Mouse (Mus musculus) thymus, adult 2 months (tissue): ENCODE data around the gene Olfr143. TPM values are rescaled to one million over a fixed set of nuclear protein-coding genes. Genes with fewer than 3 reads are reported as not detected.

Experiments
- DNase-seq: peaks from one replicate; pipeline ENCODE4 v3.0.0; 2021
- H3K27ac ChIP-seq: fragments of 200-500 bp; 2 replicates; pipeline ENCODE4 v1.5.1; 2012; ENCODE audit warnings: low read length, control low read depth; ENCODE audit not compliant: control insufficient read depth, insufficient read depth
- H3K27me3 ChIP-seq: fragments of 200-500 bp; 2 replicates; pipeline ENCODE4 v1.6.1; 2012; ENCODE audit warnings: mild to moderate bottlenecking, low read length, moderate library complexity, mixed read lengths; ENCODE audit not compliant: control insufficient read depth, insufficient read depth
- H3K36me3 ChIP-seq: fragments of 200-500 bp; 2 replicates; pipeline ENCODE4 v1.6.1; 2012; ENCODE audit warnings: mild to moderate bottlenecking, low read length, moderate library complexity; ENCODE audit not compliant: control insufficient read depth, insufficient read depth
- H3K4me1 ChIP-seq: fragments of 200-500 bp; replicated peaks from 2 replicates; pipeline ENCODE4 v1.6.1; 2012; ENCODE audit warnings: low read length; ENCODE audit not compliant: control insufficient read depth, insufficient read depth
- H3K4me3 ChIP-seq: fragments of 200-500 bp; 2 replicates; pipeline ENCODE4 v1.5.1; 2012; ENCODE audit warnings: mild to moderate bottlenecking, low read length, control low read depth, moderate library complexity; ENCODE audit not compliant: control insufficient read depth, insufficient read depth
- CTCF ChIP-seq: fragments of 200-500 bp; IDR thresholded peaks from 2 replicates; pipeline ENCODE4 v1.5.1; 2012; ENCODE audit warnings: mild to moderate bottlenecking, control low read depth, low read length, moderate library complexity, borderline replicate concordance; ENCODE audit not compliant: control insufficient read depth, poor library complexity, insufficient read depth; ENCODE audit errors: extremely low read depth
- POLR2A ChIP-seq: fragments of 200-500 bp; IDR thresholded peaks from 2 replicates; pipeline ENCODE4 v1.6.1; 2012; ENCODE audit warnings: mild to moderate bottlenecking, low read length, control low read depth, moderate library complexity; ENCODE audit not compliant: control insufficient read depth, poor library complexity, insufficient read depth; ENCODE audit errors: extremely low read depth
- WGBS: fragments of 180-500 bp; shearing (Covaris S2); methylation state at CpG from one replicate; pipeline ENCODE4 v1.1.7; 2018; 5-methylcytosine and 5-hydroxymethylcytosine counted together
- polyA plus RNA-seq: library from polyadenylated mRNA; depleted of rRNA; stranded (reverse); fragments of >200 nt; gene quantifications from 2 replicates; pipeline ENCODE4 v1.2.3, GENCODE M21; 2012; rRNA removed

Olfr143 gene
- polyA plus RNA-seq: not detected in 2 replicates

DNA sequence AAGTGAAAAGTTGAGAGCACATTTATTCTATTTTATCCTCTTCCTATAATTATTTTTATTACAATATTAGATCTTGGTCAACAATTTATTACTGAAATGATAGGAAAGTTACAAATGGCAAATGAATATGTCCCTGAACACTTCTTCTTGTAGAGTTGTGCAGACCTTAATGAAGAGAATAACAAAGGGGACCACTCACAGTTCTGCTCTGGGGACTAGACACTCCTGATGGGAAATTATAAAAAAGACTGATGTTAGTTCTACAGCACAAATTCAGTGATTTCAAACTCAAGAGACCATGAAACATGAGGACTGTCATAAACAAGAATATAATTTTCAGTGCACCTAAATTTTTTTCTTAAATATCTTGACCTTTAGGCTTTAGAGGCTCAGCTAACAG lies at the start of gene Olfr143:
Olfr143 (plus strand) TSS at position 301 of the 400 bp plus-strand sequence.
- H3K36me3 ChIP-seq: no peaks in the 10 kb centered on the region

DNA sequence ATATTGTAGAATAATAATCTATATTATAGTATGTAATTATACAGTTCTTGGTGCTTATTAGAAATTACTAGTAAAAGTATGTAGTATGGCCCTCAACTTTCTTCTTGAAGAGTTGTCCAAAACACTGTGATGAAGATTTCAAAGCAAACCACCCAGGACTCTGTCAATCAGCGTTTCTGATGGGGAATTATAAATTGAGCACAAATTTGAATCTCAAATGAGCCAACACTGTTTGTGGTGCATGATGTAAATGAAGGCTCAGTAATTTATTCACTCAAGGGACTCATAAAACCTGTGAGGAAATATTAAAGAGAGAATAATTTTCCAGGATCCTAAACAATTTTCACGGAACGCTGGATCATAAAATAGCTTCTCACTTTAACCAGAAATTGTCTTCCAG lies 44.5 kb upstream of the Olfr143 start, which contains the start of gene Olfr893:
Olfr893 (plus strand) TSS at position 301 of the 400 bp plus-strand sequence.
- no peak within 1 kb of the TSS for H3K27ac ChIP-seq
- 92% methylated on average over 3 of the region's 3 CpGs for WGBS
- no peaks in the 10 kb centered on the region for H3K27me3 ChIP-seq
- no peak for DNase-seq
- H3K36me3 ChIP-seq: no peaks in the 10 kb centered on the region
- no peak within 1 kb of the TSS for H3K4me3 ChIP-seq
- no peaks in the 10 kb centered on the region for H3K4me1 ChIP-seq
- TF ChIP-seq POLR2A: no peak
- TF ChIP-seq CTCF: no peak

More for the DNA sequence above, at the start of gene Olfr143:
- DNase-seq: no peak
- Histone ChIP-seq H3K4me3 (no peak within 1 kb of the TSS), H3K27ac (no peak within 1 kb of the TSS), H3K4me1 (no peaks in the 10 kb centered on the region), H3K27me3 (no peaks in the 10 kb centered on the region)
- TF ChIP-seq CTCF (no peak), POLR2A (no peak)

DNA sequence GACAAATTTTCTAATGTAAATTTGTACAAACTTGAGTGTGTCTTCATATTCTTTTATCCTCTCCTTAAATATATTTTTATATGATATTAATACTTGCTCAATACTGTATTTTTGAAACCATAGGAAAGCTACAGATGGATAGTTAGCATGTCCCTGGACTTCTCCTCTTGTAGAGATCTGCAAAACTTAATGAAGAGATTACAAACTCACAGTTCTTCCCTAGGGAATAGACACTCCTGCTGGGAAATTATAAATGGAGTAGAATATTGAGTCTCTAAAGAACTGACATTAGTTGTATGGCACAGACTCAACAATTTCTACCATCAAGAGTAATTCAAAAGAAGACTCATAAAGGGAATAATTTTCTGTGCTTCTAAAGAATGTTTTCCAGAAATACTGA lies 34.8 kb upstream of the Olfr143 start, which contains the start of gene Olfr894:
Olfr894 (plus strand) TSS at position 301 of the 400 bp plus-strand sequence.
- no peak for DNase-seq
- H3K4me1 ChIP-seq: no peaks in the 10 kb centered on the region
- no peak for TF ChIP-seq CTCF
- TF ChIP-seq POLR2A: no peak

DNA sequence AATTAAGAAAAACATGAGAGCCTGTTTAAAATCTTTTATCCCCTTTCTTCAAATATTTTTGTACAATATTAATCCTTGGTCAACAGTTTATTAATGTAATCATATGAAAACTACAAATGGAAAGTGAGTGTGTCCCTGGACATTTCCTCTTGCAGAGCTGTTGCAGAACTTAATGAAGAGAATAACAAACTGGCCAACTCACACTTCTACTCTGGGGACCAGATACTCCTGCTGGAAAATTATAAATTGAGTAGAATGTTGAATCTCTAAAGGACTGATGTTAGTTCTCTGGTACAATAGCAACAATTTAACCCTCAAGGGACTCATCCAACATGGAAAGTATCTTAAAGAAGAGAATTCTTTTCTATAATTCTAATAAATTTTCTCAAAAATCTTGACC lies 15.0 kb downstream of the Olfr143 start, which contains the start of gene Olfr895:
Olfr895 (plus strand) TSS at position 301 of the 400 bp plus-strand sequence.
- no peak for DNase-seq
- Histone ChIP-seq H3K27ac (no peak within 1 kb of the TSS), H3K36me3 (no peaks in the 10 kb centered on the region), H3K4me1 (no peaks in the 10 kb centered on the region), H3K4me3 (no peak within 1 kb of the TSS), H3K27me3 (no peaks in the 10 kb centered on the region)
- TF ChIP-seq CTCF: no peak
- TF ChIP-seq POLR2A: no peak

More for the DNA sequence above, 34.8 kb upstream of the Olfr143 start, which contains the start of gene Olfr894:
- Histone ChIP-seq H3K27ac (no peak within 1 kb of the TSS), H3K27me3 (no peaks in the 10 kb centered on the region), H3K4me3 (no peak within 1 kb of the TSS), H3K36me3 (no peaks in the 10 kb centered on the region)

DNA sequence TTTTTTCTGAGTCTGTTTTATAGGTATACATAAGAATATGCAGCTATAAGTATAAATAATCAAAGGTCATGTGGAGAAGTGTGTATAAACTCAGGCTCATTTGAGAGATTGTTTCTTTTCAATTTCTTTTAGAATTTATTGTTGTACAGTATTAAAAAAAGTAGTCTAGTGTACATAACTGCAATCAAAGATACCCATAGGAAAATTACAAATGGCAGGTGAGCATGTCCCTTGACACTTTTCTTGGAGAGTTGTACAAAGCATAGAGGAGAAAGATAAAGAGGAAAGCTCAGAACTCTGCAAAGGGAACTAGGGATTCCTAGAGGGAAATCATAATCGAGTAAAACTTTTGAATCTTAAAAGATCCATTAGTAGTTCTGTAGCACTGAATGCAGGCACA lies 38.2 kb downstream of the Olfr143 start, which contains the start of gene Olfr896-ps1:
Olfr896-ps1 (plus strand) TSS at position 301 of the 400 bp plus-strand sequence.
- no peak for TF ChIP-seq POLR2A
- TF ChIP-seq CTCF: no peak
- H3K27ac ChIP-seq: no peak within 1 kb of the TSS

More for the DNA sequence above, 38.2 kb downstream of the Olfr143 start, which contains the start of gene Olfr896-ps1:
- no peak for DNase-seq
- Histone ChIP-seq H3K27me3 (no peaks in the 10 kb centered on the region), H3K4me3 (no peak within 1 kb of the TSS), H3K4me1 (no peaks in the 10 kb centered on the region), H3K36me3 (no peaks in the 10 kb centered on the region)
- 93% methylated on average over 1 of the region's 1 CpGs for WGBS

Other genes starting within 250 kb of the Olfr143 start
- gene Olfr883, start 227.0 kb upstream of the Olfr143 start, polyA plus RNA-seq: not detected in 2 replicates
- gene Olfr884, start 206.2 kb upstream of the Olfr143 start, polyA plus RNA-seq: not detected in 2 replicates
- not detected in 2 replicates for gene Olfr885, start 191.5 kb upstream of the Olfr143 start, polyA plus RNA-seq
- not detected in 2 replicates for gene Olfr887, start 168.7 kb upstream of the Olfr143 start, polyA plus RNA-seq
- gene Olfr888, start 144.6 kb upstream of the Olfr143 start, polyA plus RNA-seq: not detected in 2 replicates
- not detected in 2 replicates for gene Olfr889, start 137.6 kb upstream of the Olfr143 start, polyA plus RNA-seq
- not detected in 2 replicates for gene Olfr890, start 110.3 kb upstream of the Olfr143 start, polyA plus RNA-seq
- not detected in 2 replicates for gene Olfr891, start 72.0 kb upstream of the Olfr143 start, polyA plus RNA-seq
- not detected in 2 replicates for gene Olfr893, start 44.4 kb upstream of the Olfr143 start, polyA plus RNA-seq
- gene Olfr894, start 34.7 kb upstream of the Olfr143 start, polyA plus RNA-seq: not detected in 2 replicates
- not detected in 2 replicates for gene Olfr895, start 15.1 kb downstream of the Olfr143 start, polyA plus RNA-seq
- not detected in 2 replicates for gene Olfr896-ps1, start 38.3 kb downstream of the Olfr143 start, polyA plus RNA-seq
- gene Olfr25, start 76.3 kb downstream of the Olfr143 start, polyA plus RNA-seq: not detected in 2 replicates
- not detected in 2 replicates for gene Olfr898, start 95.6 kb downstream of the Olfr143 start, polyA plus RNA-seq
- not detected in 2 replicates for gene Olfr250, start 114.1 kb downstream of the Olfr143 start, polyA plus RNA-seq
- gene Olfr251, start 124.3 kb downstream of the Olfr143 start, polyA plus RNA-seq: not detected in 2 replicates
- gene Olfr147, start 148.9 kb downstream of the Olfr143 start, polyA plus RNA-seq: not detected in 2 replicates
- not detected in 2 replicates for gene Olfr901, start 176.7 kb downstream of the Olfr143 start, polyA plus RNA-seq
- gene Olfr902, start 194.9 kb downstream of the Olfr143 start, polyA plus RNA-seq: not detected in 2 replicates
- gene Olfr904, start 210.4 kb downstream of the Olfr143 start, polyA plus RNA-seq: not detected in 2 replicates
- gene Olfr905, start 218.3 kb downstream of the Olfr143 start, polyA plus RNA-seq: not detected in 2 replicates
- not detected in 2 replicates for gene Olfr906, start 234.3 kb downstream of the Olfr143 start, polyA plus RNA-seq
- gene Olfr907, start 243.0 kb downstream of the Olfr143 start, polyA plus RNA-seq: not detected in 2 replicates